Mouse (Mus musculus) heart, adult 11 months (tissue): ENCODE measurements at regions not wholly inside any gene's neighbourhood (a gene's known extent, or its start where the extent isn't known, plus 50 kb on each side); places are given as distances from the start of the nearest gene placed in this dataset.
"Not testable (repeated sequence)": the region's sequence is repeated elsewhere in the genome, so short reads cannot be mapped to it uniquely, and the experiment has no call there.

Source experiments
- DNase-seq: peaks from one replicate; pipeline ENCODE4 v3.0.0; 2022

DNA sequence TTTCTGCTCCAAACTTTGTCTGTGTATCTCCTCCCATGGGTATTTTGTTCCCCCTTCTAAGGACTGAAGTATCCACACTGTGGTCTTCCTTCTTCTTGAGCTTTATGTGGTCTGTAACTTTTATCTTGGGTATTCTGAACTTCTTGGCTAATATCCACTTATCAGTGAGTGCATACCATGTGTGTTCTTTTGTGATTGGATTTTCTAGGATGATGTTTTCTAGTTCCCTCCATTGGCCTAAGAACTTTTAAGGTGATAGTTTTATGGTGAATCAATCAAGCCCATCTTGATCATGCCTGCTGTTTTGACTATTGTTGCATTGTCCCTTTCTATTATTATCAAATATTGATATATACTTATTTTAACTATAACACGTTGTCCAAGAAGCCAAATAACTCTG lies 779.4 kb upstream of the Tpm3-rs7 start:
- not testable (repeated sequence) for DNase-seq

DNA sequence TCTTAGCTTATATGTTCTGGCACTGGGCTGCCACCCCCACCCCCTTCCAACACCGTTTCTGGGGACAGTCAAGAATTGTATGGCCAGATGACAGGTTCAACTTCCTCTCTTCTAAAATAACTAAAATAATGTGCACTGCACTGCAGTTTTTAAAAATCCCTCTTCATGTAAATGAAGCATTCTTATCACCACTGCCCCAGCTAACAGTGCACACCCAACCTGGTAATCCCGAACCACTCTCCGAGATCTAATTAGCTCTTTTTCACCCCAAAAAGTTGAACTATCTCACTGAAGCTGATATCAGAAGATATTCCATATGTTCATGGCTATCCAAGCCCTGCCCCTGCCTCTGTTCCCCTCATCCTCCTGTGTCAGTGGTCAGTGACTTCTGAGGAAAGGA lies 778.5 kb upstream of the Tpm3-rs7 start:
- no peak for DNase-seq

DNA sequence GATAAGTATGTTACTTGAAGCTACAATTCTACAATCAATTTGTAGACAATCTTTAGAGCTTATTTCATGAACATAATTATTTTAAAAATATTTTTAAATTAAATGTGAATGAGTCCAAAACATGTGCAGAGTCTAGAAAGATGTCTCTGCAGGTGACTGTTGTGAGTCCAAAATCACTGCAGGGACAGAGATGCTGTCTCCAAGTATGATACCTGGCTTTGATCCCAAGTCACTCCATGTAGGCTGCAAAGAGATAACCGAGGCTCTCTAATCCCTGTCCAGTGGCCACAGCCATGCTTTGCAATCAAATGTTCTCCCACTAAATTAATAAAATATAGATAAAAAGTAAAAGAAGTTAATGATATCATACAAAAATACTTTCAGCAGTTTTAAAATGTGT lies 772.1 kb upstream of the Tpm3-rs7 start:
- DNase-seq, result peak; percentile 51

DNA sequence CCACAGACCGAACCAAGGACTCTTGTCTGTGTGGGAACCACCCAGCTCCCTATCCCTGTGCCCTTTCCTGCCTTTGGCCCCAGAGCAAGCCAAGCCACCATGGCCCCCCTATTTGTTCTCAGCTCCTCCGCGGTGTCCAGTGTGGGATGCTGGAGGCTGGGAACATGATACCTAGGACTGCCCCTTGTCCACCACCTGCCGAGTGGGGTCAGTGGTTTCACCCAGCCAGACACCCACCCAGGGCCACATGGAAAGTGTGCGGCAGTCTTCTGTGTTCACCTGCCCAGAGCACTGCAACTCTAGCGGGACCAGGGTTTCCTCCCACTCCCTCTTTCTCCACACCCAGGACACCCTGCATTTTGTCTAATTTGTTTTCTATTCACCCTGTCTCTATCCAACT lies 765.6 kb upstream of the Tpm3-rs7 start:
- peak; percentile 81 for DNase-seq

DNA sequence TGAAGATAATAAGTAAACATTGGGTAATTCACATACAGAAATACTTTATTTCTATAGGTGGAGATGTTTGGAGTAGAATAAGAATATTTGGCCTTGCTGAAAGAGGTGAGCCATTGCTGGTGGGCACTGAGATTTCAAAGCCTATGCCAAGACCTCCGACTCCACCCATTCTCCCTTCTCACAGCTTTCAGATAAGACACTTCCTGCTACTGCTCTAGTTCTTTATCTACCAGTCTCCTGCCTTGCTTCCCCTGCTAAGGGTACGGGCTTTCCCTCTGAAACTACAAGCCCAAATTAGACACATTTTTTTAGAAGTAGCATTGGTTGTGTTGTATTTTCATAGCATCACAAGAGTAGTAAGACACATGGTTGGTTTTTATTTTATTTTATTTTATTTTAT lies 752.2 kb upstream of the Tpm3-rs7 start:
- DNase-seq, result no peak

DNA sequence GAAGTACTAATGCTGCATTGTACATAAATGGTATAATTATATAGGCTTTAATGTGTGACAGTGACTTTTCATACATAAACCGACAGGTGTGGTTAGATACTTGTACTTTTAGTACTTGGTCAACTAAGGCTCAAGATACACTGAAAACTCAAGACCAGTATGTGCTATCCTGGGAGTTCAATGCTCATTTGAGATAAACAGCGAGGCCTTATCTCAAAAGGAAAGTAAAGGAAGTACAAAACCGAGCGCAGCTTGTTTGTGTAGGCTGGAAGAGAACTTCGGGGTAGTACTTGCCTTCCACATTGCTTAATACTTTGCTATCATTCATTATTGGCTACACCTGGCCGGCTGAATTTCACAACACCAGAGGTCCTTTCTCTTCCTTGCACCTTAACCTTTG lies 719.7 kb upstream of the Tpm3-rs7 start:
- DNase-seq, result no peak

DNA sequence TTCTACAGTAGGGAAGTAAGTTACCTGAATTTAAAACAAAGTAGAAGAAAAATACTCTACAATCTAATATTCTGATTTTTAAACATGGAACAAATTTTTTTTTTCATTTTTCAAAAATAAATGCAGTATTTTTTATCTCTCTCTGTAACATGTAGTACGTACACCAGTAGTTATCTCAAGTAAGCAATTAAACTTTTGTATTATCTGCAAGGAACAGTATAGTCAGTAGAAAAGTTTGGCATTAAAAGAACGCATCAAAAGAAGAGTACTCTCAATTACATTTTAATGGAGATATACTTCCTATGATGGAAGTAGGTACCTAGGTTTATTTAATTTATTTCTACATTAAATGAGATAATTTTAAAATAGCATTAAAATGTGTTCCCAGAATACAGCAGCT lies 693.7 kb upstream of the Tpm3-rs7 start:
- DNase-seq, result no peak

DNA sequence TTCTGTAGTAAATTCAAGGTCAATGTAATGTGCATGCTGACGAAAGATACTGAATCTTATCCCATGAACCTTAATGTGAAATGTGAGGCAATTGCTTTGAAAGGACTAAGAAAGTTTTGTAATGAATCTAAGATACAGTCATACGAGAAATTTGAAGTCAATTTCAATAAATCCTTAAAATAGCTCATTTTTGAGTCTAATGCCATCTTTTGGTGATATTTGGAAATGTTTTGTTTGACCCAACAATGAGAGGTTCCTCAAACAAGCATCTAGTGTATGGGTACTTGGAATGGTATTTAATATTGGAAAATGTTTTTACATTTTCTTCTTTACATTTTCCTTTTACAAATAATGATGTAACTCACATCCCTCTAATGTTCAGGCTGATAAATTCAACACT lies 656.8 kb upstream of the Tpm3-rs7 start:
- no peak for DNase-seq

DNA sequence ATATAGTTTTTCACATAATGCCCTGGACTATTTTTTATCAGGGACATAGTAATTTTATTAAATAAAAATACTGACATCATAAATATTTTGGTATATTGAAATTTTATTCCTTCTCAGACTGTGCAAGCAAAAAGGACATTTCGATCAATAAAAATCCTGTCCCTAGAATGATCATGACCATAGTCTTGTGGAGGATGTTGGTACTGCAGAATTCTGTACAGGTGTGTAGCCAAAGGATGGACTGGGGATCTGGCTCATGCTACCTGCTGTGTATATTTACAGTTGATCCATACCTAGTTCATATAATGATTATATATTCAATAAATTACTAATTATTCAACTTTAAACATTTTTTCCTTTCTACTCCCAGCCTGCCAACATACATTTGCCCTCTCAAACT lies 654.6 kb upstream of the Tpm3-rs7 start:
- DNase-seq, result no peak

DNA sequence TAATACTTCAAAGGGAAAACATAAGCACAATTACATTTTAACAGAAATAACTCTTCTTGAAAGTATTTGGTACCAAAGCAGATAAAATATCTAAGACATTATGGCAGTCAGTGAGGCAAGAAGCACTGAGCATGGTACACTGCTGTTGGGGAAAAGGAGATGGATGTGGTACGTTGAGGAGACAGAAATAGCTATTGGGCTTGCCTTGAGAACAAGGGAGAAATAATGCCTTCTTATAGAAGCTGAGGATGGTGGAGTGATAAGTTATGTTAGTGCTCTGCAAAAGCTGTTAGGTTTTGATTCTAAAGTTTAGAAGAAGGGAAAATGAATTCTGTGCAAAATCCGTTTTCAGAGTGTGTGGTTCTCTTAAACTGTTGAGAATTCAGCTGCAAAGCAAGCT lies 633.7 kb upstream of the Tpm3-rs7 start:
- DNase-seq, result no peak

DNA sequence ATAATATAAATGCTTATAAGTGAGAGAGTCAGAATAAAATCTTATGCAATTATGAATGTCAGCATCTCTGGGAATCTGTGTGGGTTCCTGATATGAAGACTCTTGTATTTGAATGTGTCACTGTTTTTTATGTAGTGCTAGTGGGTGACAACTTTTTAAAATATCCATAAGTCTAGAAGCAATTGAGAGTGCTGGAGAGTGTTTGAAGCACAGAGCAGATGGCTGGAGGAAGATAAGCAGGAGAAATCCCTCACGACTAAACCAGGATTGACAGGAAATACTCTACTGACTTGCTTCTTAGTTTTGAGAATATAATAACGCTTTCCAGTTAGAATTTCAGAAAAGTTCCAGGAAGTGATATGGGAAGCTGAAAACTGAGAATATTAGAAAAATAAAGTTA lies 628.4 kb upstream of the Tpm3-rs7 start:
- no peak for DNase-seq

DNA sequence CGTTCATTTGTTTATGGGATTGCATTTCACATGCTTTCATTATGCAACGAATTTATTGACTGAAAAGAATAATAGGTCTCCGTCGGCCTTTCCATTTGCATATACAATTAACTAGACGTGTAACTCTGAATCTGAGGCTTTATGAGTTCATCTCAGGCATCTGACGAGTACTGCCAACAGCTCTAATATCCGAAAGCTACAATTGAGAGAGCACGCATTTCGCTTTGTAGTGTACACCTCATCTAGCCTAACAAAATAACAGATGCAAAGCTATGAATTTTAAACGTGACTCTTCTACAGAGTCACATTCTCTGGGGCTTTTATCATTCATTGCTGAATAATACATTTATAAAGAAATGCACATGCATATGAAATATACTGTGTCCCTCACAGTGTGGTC lies 594.9 kb upstream of the Tpm3-rs7 start:
- no peak for DNase-seq
